Mouse (Mus musculus) forebrain, embryonic 11.5 days (tissue): ENCODE measurements around the gene Fcgrt. TPM values are rescaled to one million over a fixed set of nuclear protein-coding genes. Genes with fewer than 3 reads are reported as not detected.

Experiments
- ATAC-seq: fragments of 200-750 bp; cut with Nextera tagmentation; replicated peaks from 2 replicates; pipeline ENCODE4 v1.8.0; 2017; ENCODE audit warnings: moderate TSS enrichment; ENCODE audit not compliant: low FRiP score
- DNase-seq: peaks from one replicate; pipeline ENCODE4 v3.0.0-alpha.2; 2017; ENCODE audit warnings: low spot score
- H3K27ac ChIP-seq: fragments of 300-500 bp; sonication (generic); 2 replicates; pipeline ENCODE4 v1.5.1; 2014; ENCODE audit warnings: low read depth, low read length
- H3K27me3 ChIP-seq: fragments of 300-500 bp; sonication (generic); 2 replicates; pipeline ENCODE4 v1.6.1; 2014; ENCODE audit warnings: mild to moderate bottlenecking, low read length, mixed read lengths; ENCODE audit not compliant: control insufficient read depth, insufficient read depth
- H3K36me3 ChIP-seq: fragments of 300-500 bp; sonication (generic); 2 replicates; pipeline ENCODE4 v1.6.1; 2014; ENCODE audit warnings: mild to moderate bottlenecking, low read length, moderate library complexity, mixed read lengths; ENCODE audit not compliant: control insufficient read depth, insufficient read depth
- H3K4me1 ChIP-seq: fragments of 300-500 bp; sonication (generic); replicated peaks from 2 replicates; pipeline ENCODE4 v1.6.1; 2014; ENCODE audit warnings: low read length, mixed read lengths; ENCODE audit not compliant: control insufficient read depth, insufficient read depth
- H3K4me2 ChIP-seq: fragments of 300-500 bp; sonication (generic); 2 replicates; pipeline ENCODE4 v1.6.1; 2014; ENCODE audit warnings: low read depth, mild to moderate bottlenecking, low read length, moderate library complexity, mixed read lengths; ENCODE audit not compliant: severe bottlenecking
- H3K4me3 ChIP-seq: fragments of 300-500 bp; sonication (generic); 2 replicates; pipeline ENCODE4 v1.5.1; 2014; ENCODE audit warnings: low read depth, low read length
- H3K9ac ChIP-seq: fragments of 300-500 bp; sonication (generic); 2 replicates; pipeline ENCODE4 v1.6.1; 2014; ENCODE audit warnings: low read length
- H3K9me3 ChIP-seq: fragments of 300-500 bp; sonication (generic); 2 replicates; pipeline ENCODE4 v1.6.1; 2016; ENCODE audit warnings: low read length, mixed read lengths; ENCODE audit not compliant: control insufficient read depth
- WGBS: fragments of 180-500 bp; shearing (Covaris S2); extraction: QIAGEN DNeasy Blood & Tissue Kit; methylation state at CpG from one replicate; pipeline ENCODE4 v1.1.7; 2014; 5-methylcytosine and 5-hydroxymethylcytosine counted together
- polyA plus RNA-seq: library from polyadenylated mRNA; unstranded; fragments of >200 nt; fragmentation: Nextera tagmentation; extraction: Ambion mirVana; gene quantifications from 2 replicates; pipeline ENCODE4 v1.2.1, GENCODE M21; 2014

The Fcgrt gene
- polyA plus RNA-seq, 1 experiment from 2014 or later = 7.1 TPM

GRCm38 (mm10) chr7:45069671-45070070 lies 34.0 kb downstream of the Fcgrt start:
- no peaks in the 10 kb centered on the region for H3K4me1 ChIP-seq
- H3K9me3 ChIP-seq = no peaks in the 10 kb centered on the region
- H3K27me3 ChIP-seq = no peaks in the 10 kb centered on the region
- no peak overlapping the region for H3K4me3 ChIP-seq
- ATAC-seq = no peak
- H3K9ac ChIP-seq = no peak overlapping the region
- H3K27ac ChIP-seq = no peak overlapping the region
- H3K4me2 ChIP-seq = no peak overlapping the region
- DNase-seq = no peak
- H3K36me3 ChIP-seq = no peaks in the 10 kb centered on the region
- 91% methylated on average over 2 of the region's 2 CpGs for WGBS

GRCm38 (mm10) chr7:45068000-45068318 lies 35.7 kb downstream of the Fcgrt start:
- no peaks in the 10 kb centered on the region for H3K9me3 ChIP-seq
- H3K9ac ChIP-seq = no peak overlapping the region
- 24% methylated on average over 5 of the region's 5 CpGs for WGBS
- no peaks in the 10 kb centered on the region for H3K27me3 ChIP-seq
- no peak overlapping the region for H3K4me3 ChIP-seq
- ATAC-seq = no peak
- peak; percentile 78 for DNase-seq
- H3K36me3 ChIP-seq = no peaks in the 10 kb centered on the region
- peaks cover 5% of the 10 kb centered on the region; the same call in 1 of the 2 replicates for H3K4me1 ChIP-seq
- H3K27ac ChIP-seq = no peak overlapping the region
- H3K4me2 ChIP-seq = no peak overlapping the region

DNA sequence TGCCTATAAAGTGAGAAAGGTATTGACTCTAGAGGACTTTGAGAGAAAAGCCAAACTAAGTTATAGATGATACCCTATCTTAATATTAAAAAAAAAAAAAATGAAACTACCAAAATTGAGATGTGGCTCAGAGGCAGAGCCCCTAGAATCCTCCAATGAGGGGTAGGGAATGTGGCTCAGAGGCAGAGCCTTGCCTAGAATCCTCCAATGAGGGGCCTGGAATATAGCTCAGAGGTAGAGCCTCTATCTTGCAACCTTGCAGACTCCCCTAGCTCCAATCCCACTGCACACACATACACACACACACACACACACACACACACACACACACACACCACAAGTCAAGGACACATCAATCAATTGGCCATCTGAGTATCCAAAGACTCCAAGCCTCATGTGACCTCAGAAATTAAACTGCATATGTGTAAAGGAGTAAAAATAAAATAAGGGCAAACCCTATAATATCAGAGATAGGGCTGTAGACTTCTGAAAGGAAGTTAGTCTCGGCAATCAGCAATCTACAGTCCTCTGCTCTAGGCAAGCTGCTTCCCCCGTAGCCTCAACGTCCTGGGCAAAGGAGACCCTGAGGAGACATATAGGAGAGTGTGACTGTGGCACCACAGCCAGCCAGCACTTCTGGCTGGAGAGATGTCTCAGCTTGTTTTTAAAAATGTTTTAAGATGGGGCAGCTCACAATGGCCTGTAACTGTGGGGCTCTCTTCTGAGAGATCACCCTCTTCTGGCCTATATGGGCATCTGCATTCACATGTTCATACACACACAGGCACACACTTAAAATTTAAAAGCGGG lies 36.3 kb downstream of the Fcgrt start:
- H3K27me3 ChIP-seq = no peaks in the 10 kb centered on the region
- no peak overlapping the region for H3K9ac ChIP-seq
- no peak overlapping the region for H3K4me3 ChIP-seq
- WGBS = 69% methylated on average over 4 of the region's 4 CpGs
- no peak overlapping the region for H3K27ac ChIP-seq
- no peaks in the 10 kb centered on the region for H3K36me3 ChIP-seq
- peaks cover 5% of the 10 kb centered on the region; the same call in 1 of the 2 replicates for H3K4me1 ChIP-seq
- ATAC-seq (no peak), DNase-seq (no peak)
- no peaks in the 10 kb centered on the region for H3K9me3 ChIP-seq
- no peak overlapping the region for H3K4me2 ChIP-seq

DNA sequence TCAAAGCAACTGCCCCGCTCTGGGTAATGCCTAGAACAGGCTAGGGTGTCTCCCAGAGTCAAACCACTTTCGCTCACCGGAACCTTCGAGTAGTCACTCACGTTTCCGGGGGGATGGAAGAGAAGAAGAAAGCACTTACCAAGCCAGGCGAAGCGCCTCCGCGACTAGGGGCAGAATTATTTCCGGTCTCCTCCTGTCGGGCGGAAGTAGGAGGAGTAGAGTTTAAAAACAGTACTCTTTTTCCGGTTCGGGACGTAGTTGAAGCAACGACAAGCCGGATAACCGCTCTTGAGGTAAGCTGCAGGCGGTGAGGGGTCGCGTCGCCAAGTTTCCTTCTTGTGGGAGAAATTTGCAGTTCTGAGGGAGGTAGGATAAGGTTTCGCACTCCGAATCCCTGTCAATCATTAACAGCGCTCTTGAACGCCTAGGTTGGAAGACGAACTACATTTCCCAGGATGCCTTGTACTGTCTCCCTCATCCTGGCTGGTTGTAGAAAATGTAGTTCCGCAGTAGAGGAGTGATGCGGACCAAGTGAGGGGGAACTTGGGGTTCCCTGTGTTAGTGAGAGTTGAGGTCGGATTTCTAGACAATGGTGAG lies 41.3 kb downstream of the Fcgrt start, which contains the start of the genes Nosip and Prrg2:
Gene Nosip (plus strand): TSS at position 191 of the 597 bp plus-strand sequence.
Gene Prrg2 (minus strand): TSS at position 439 of the 597 bp plus-strand sequence.
- DNase-seq (peak; percentile 95), ATAC-seq (peak; percentile 87)
- Histone ChIP-seq H3K27me3 (no peaks in the 10 kb centered on the region), H3K27ac (peak within 1 kb of the TSS; percentile 66), H3K4me3 (peak within 1 kb of the TSS; percentile 69), H3K4me2 (peak within 1 kb of the TSS; percentile 51), H3K9ac (peak within 1 kb of the TSS; percentile 71), H3K4me1 (peaks cover 15% of the 10 kb centered on the region), H3K36me3 (no peaks in the 10 kb centered on the region), H3K9me3 (no peaks in the 10 kb centered on the region)
- WGBS = under 1% methylated on average over 31 of the region's 31 CpGs

DNA sequence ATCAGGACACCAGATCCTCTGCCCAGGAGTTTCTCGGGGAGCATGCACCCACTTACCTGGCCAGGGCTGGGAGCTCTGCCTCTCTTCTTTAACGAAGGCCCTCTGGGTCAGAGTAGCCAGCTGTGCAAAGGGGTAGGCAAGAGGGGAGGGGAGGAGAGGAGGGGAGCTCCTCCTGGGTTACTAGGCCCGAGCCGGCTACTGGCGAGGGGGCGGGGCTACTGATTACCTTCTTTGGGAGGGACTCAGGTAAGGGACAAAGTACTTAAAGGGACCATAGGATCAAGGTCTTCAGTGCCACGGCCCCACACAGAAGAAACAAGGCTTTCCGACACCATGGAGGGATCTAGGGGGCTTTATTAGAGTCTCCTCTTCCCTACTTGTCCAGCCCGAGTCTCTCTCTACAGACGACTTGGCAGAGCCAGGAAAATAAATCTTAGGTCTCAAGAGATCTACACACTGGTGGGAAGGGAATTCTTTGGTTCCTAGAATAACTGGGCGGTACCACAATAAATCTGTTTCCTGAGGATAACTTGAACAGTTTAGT lies 42.0 kb downstream of the Fcgrt start:
- no peak for DNase-seq
- no peaks in the 10 kb centered on the region for H3K27me3 ChIP-seq
- H3K27ac ChIP-seq = peak overlapping the region; percentile 7; the same call in 1 of the 2 replicates
- WGBS = 20% methylated on average over 11 of the region's 11 CpGs
- no peaks in the 10 kb centered on the region for H3K9me3 ChIP-seq
- H3K4me2 ChIP-seq = peak overlapping the region; percentile 49
- H3K4me3 ChIP-seq = peak overlapping the region; percentile 69
- peak overlapping the region; percentile 71 for H3K9ac ChIP-seq
- peaks cover 15% of the 10 kb centered on the region for H3K4me1 ChIP-seq
- H3K36me3 ChIP-seq = no peaks in the 10 kb centered on the region
- no peak for ATAC-seq

GRCm38 (mm10) chr7:45060632-45061122 lies 43.0 kb downstream of the Fcgrt start:
- H3K27ac ChIP-seq = no peak overlapping the region
- no peak overlapping the region for H3K4me2 ChIP-seq
- H3K4me3 ChIP-seq = no peak overlapping the region
- H3K27me3 ChIP-seq = no peaks in the 10 kb centered on the region
- no peaks in the 10 kb centered on the region for H3K9me3 ChIP-seq
- WGBS = 85% methylated on average over 6 of the region's 6 CpGs
- DNase-seq (no peak), ATAC-seq (no peak)
- H3K9ac ChIP-seq = no peak overlapping the region
- no peaks in the 10 kb centered on the region for H3K36me3 ChIP-seq
- peaks cover 15% of the 10 kb centered on the region for H3K4me1 ChIP-seq

DNA sequence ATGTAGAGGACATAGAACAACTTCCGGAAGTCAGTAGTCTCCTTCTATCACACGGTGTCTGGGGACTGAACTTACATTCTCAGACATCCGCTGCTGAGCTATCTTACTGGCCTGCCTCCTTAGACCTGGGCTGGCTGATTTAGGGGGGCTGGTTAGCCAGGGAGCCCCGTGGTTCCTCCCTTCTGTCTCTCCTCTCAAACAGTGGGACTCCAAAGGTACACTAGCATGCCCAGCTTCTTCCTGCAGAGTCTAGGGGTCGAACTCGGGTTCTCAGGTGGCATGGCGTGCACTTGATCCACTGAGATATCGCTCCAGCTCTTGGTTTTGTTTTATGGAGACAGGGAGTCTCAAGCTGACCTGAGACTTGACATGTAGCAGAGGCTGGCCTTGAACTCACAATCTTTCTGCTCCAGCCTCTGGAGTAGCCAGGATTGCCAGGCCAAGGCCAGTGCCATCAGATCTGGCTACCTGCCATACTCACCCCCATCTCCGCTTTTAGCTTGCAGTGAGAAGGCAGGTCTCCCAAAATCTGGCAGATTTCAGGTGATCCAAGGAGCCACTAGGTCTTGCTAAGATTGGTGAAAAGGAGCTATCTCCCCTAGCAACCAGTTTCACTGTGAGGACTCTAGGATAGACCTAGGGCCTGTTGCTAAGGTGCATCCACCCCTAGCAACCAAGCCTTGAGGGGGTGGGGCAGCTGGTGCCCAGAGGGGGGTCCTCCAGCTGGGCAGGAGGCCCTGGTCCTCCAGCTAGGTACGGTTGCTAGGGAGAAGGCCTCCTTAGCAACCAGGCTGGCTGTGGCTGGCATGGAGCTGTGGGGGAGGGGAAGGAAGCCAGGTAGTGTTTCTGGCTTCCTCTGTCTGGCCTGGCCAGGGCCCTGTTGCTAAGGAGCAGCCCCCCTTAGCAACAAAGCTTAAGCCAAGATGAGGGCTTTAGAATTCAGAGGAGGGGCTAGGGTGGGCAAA lies 44.8 kb downstream of the Fcgrt start:
- Histone ChIP-seq H3K4me3 (no peak overlapping the region), H3K27me3 (no peaks in the 10 kb centered on the region), H3K4me2 (0 out of 2 replicates have a peak overlapping the region, but pooled peaks have one; percentile 11), H3K9me3 (no peaks in the 10 kb centered on the region), H3K4me1 (peaks cover 15% of the 10 kb centered on the region), H3K36me3 (no peaks in the 10 kb centered on the region), H3K27ac (peak overlapping the region; percentile 37; the same call in 1 of the 2 replicates), H3K9ac (no peak overlapping the region)
- no peak for ATAC-seq
- 75% methylated on average over 10 of the region's 10 CpGs for WGBS
- no peak for DNase-seq

DNA sequence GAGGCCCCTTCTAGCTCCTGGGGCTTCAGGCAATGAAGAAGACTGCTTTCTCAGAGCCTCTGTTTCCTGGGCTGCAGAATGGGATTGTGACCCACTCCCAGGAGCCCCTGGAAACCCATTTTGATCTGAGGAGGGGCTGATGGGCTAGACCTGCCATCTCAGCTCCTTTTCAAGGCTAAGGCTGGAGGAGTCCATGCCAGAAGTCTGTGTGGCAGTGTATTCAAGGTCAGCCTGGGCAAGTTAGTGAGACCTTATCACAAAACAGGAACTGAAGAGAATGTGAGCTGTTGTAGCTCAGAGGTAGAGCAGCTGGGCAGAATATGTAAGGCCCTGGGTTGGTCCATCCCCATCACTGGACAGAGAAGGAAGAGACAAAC lies 46.7 kb downstream of the Fcgrt start:
- no peaks in the 10 kb centered on the region for H3K36me3 ChIP-seq
- ATAC-seq (no peak), DNase-seq (no peak)
- H3K4me3 ChIP-seq = no peak overlapping the region
- no peak overlapping the region for H3K27ac ChIP-seq
- peaks cover 14% of the 10 kb centered on the region for H3K4me1 ChIP-seq
- no peaks in the 10 kb centered on the region for H3K27me3 ChIP-seq
- H3K9ac ChIP-seq = no peak overlapping the region
- no peak overlapping the region for H3K4me2 ChIP-seq
- no peaks in the 10 kb centered on the region for H3K9me3 ChIP-seq
